29 mouse cellular contexts compared by ENCODE assay signal in the genomic region with DNA sequence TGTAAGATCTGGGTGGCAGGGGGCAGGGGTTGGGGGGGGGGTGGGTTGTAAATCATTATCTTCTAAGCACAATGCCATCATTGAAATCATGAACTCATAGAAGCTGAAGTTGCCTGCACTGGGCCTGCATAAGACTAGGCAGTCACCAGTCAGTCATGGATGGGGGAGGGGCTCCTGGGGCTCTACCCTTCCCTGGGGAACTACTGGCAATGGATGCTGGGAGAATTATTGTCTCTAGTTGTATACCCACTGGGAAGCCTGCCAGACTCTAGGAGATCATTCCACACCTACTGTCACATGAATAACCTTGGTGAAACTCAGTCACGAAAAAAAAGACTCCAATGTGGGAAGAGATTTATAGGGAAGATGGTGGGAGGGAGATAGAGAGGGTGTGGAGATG.
DNase-seq lines count a peak whose midpoint lies in the region; ATAC-seq and TF ChIP-seq lines count a peak whose summit lies in the region.
"Had no signal": no experiment of that assay in that cellular context is flagged by ENCODE, and none has a peak within 500 bp of the region (broad histone marks: within the 10 kb centered on the region; RNA-seq: fewer than 3 reads in every experiment).

No protein-coding gene starts in this region.

- no peaks in the 10 kb centered on the region for H3K9me3 ChIP-seq in embryonic facial prominence, embryonic 14.5 days (ENCODE audit: control insufficient read depth, low read length)
- H3K9me3 ChIP-seq in embryonic facial prominence, embryonic 10.5 days = no peaks in the 10 kb centered on the region
- no peaks in the 10 kb centered on the region for H3K9me3 ChIP-seq in heart, embryonic 15.5 days (replicated peaks)
- no peaks in the 10 kb centered on the region for H3K9me3 ChIP-seq in lung, embryonic 14.5 days (ENCODE audit: low read depth, low read length)
- no peaks in the 10 kb centered on the region for H3K9me3 ChIP-seq in stomach, postnatal 0 days (ENCODE audit: control insufficient read depth, low read length)
- H3K9me3 ChIP-seq: hindbrain, embryonic 12.5 days; intestine, embryonic 15.5 days; liver, embryonic 12.5 days; midbrain, embryonic 15.5 days; stomach, embryonic 15.5 days had no signal

- no peak overlapping the region for H3K9ac ChIP-seq in embryonic facial prominence, embryonic 14.5 days (ENCODE audit: low read depth, low read length)
- H3K9ac ChIP-seq in heart, embryonic 15.5 days = no peak overlapping the region
- H3K9ac ChIP-seq in lung, embryonic 14.5 days = no peak overlapping the region
- H3K9ac ChIP-seq in stomach, postnatal 0 days (ENCODE audit: low read length) = no peak overlapping the region
- H3K9ac ChIP-seq: hindbrain, embryonic 12.5 days; intestine, embryonic 15.5 days; liver, embryonic 12.5 days; liver, postnatal 0 days; midbrain, embryonic 15.5 days; stomach, embryonic 15.5 days had no signal

- no peak overlapping the region for H3K4me3 ChIP-seq in embryonic facial prominence, embryonic 14.5 days (ENCODE audit: low read depth, low read length)
- no peak overlapping the region for H3K4me3 ChIP-seq in embryonic facial prominence, embryonic 10.5 days
- H3K4me3 ChIP-seq in heart, embryonic 15.5 days = no peak overlapping the region
- no peak overlapping the region for H3K4me3 ChIP-seq in lung, embryonic 14.5 days (ENCODE audit: low read depth, low read length)
- H3K4me3 ChIP-seq in stomach, postnatal 0 days (ENCODE audit: low read depth, low read length) = no peak overlapping the region
- H3K4me3 ChIP-seq: gastrocnemius, adult 2 months; hindbrain, embryonic 12.5 days; intestine, embryonic 15.5 days; layer of hippocampus, adult 2 months; left cerebral cortex, adult 2 months; liver, embryonic 12.5 days; midbrain, embryonic 15.5 days; stomach, embryonic 15.5 days had no signal

- WGBS in embryonic facial prominence, embryonic 14.5 days = 70% methylated on average over 1 of the region's 1 CpGs
- 90% methylated on average over 1 of the region's 1 CpGs for WGBS in embryonic facial prominence, embryonic 10.5 days
- WGBS in heart, embryonic 15.5 days = 28% methylated on average over 1 of the region's 1 CpGs
- 26% methylated on average over 1 of the region's 1 CpGs for WGBS in lung, embryonic 14.5 days
- WGBS in stomach, postnatal 0 days = 67% methylated on average over 1 of the region's 1 CpGs

- no peaks in the 10 kb centered on the region for H3K27me3 ChIP-seq in embryonic facial prominence, embryonic 14.5 days (replicated peaks; ENCODE audit: control insufficient read depth, insufficient read depth, low read length)
- H3K27me3 ChIP-seq in embryonic facial prominence, embryonic 10.5 days (replicated peaks; ENCODE audit: low read depth, poor library complexity, severe bottlenecking) = no peaks in the 10 kb centered on the region
- no peaks in the 10 kb centered on the region for H3K27me3 ChIP-seq in heart, embryonic 15.5 days
- H3K27me3 ChIP-seq in lung, embryonic 14.5 days (ENCODE audit: insufficient read depth, low read length) = no peaks in the 10 kb centered on the region
- peaks cover 3% of the 10 kb centered on the region for H3K27me3 ChIP-seq in Patski
- H3K27me3 ChIP-seq in stomach, postnatal 0 days (ENCODE audit: control insufficient read depth, insufficient read depth, low read length) = no peaks in the 10 kb centered on the region
- H3K27me3 ChIP-seq: hindbrain, embryonic 12.5 days; intestine, embryonic 15.5 days; liver, embryonic 12.5 days; midbrain, embryonic 15.5 days; stomach, embryonic 15.5 days had no signal

- peak; percentile 36 for DNase-seq in embryonic facial prominence, embryonic 14.5 days (ENCODE audit: low spot score)
- no peak for DNase-seq in embryonic facial prominence, embryonic 10.5 days (ENCODE audit: low spot score)
- DNase-seq in heart, adult 11 months = no peak
- peak; percentile 50 for DNase-seq in lung, embryonic 14.5 days
- no peak for DNase-seq in lung, postnatal 14 days
- DNase-seq in Patski (ENCODE audit: low read depth, low spot score) = peak; percentile 6
- no peak for DNase-seq in stomach, postnatal 0 days (ENCODE audit: low spot score)
- DNase-seq: adrenal gland, postnatal 14 days; cerebellum, adult 2 months; cerebellum, postnatal 25 days; gastrocnemius, adult 2 months; kidney, adult 2 months; kidney, postnatal 36 days; liver, postnatal 0 days; right cerebral cortex, postnatal 25 days; thymus, postnatal 14 days had no signal

- TF ChIP-seq CTCF in lung, embryonic 14.5 days (IDR thresholded peaks at IDR 0.05; ENCODE audit: low read depth) = no peak
- TF ChIP-seq CTCF in Patski (IDR thresholded peaks at IDR 0.05) = no peak
- TF ChIP-seq CTCF in stomach, postnatal 0 days (IDR thresholded peaks at IDR 0.05; ENCODE audit: low read depth) = no peak

- no peak overlapping the region for H3K27ac ChIP-seq in embryonic facial prominence, embryonic 14.5 days (replicated peaks; ENCODE audit: low read depth, low read length)
- H3K27ac ChIP-seq in embryonic facial prominence, embryonic 10.5 days (replicated peaks) = no peak overlapping the region
- H3K27ac ChIP-seq in heart, embryonic 15.5 days = peak overlapping the region; percentile 26; the same call in 1 of the 2 replicates
- H3K27ac ChIP-seq in lung, embryonic 14.5 days (ENCODE audit: low read depth) = no peak overlapping the region
- no peak overlapping the region for H3K27ac ChIP-seq in stomach, postnatal 0 days (replicated peaks)
- H3K27ac ChIP-seq: gastrocnemius, adult 2 months; hindbrain, embryonic 12.5 days; hindbrain, postnatal 0 days; intestine, embryonic 15.5 days; layer of hippocampus, adult 2 months; left cerebral cortex, adult 2 months; liver, embryonic 12.5 days; macrophage; midbrain, embryonic 15.5 days; stomach, embryonic 15.5 days had no signal

- no peaks in the 10 kb centered on the region for H3K4me1 ChIP-seq in embryonic facial prominence, embryonic 14.5 days (ENCODE audit: control insufficient read depth, insufficient read depth, low read length)
- peaks cover 5% of the 10 kb centered on the region for H3K4me1 ChIP-seq in embryonic facial prominence, embryonic 10.5 days
- H3K4me1 ChIP-seq in heart, embryonic 15.5 days (replicated peaks) = no peaks in the 10 kb centered on the region; the same call in 1 of the 2 replicates
- H3K4me1 ChIP-seq in lung, embryonic 14.5 days (ENCODE audit: insufficient read depth) = no peaks in the 10 kb centered on the region
- no peaks in the 10 kb centered on the region for H3K4me1 ChIP-seq in stomach, postnatal 0 days (replicated peaks; ENCODE audit: control insufficient read depth, insufficient read depth)
- H3K4me1 ChIP-seq: intestine, embryonic 15.5 days; liver, embryonic 12.5 days; midbrain, embryonic 15.5 days; stomach, embryonic 15.5 days had no signal

- CTCF ChIA-PET in Patski (lab: Charles Lee) = no interaction called here

- H3K4me2 ChIP-seq in embryonic facial prominence, embryonic 14.5 days (ENCODE audit: low read depth, low read length) = no peak overlapping the region
- no peak overlapping the region for H3K4me2 ChIP-seq in heart, embryonic 15.5 days
- H3K4me2 ChIP-seq in lung, embryonic 14.5 days = no peak overlapping the region
- H3K4me2 ChIP-seq in stomach, postnatal 0 days (replicated peaks; ENCODE audit: low read depth) = no peak overlapping the region
- H3K4me2 ChIP-seq: hindbrain, embryonic 12.5 days; intestine, embryonic 15.5 days; liver, embryonic 12.5 days; midbrain, embryonic 15.5 days; stomach, embryonic 15.5 days had no signal

- no peak for TF ChIP-seq EP300 in stomach, postnatal 0 days (optimal IDR thresholded peaks at IDR 0.05)

- POLR2A ChIA-PET in Patski (lab: Charles Lee) = no interaction called here

- no peaks in the 10 kb centered on the region for H3K36me3 ChIP-seq in embryonic facial prominence, embryonic 14.5 days (ENCODE audit: control insufficient read depth, insufficient read depth, low read length)
- no peaks in the 10 kb centered on the region for H3K36me3 ChIP-seq in embryonic facial prominence, embryonic 10.5 days (replicated peaks)
- H3K36me3 ChIP-seq in heart, embryonic 15.5 days = no peaks in the 10 kb centered on the region
- H3K36me3 ChIP-seq in lung, embryonic 14.5 days (ENCODE audit: insufficient read depth) = no peaks in the 10 kb centered on the region
- no peaks in the 10 kb centered on the region for H3K36me3 ChIP-seq in stomach, postnatal 0 days (ENCODE audit: control insufficient read depth, insufficient read depth, low read length)
- H3K36me3 ChIP-seq: G1E; hindbrain, embryonic 12.5 days; intestine, embryonic 15.5 days; liver, embryonic 12.5 days; midbrain, embryonic 15.5 days; stomach, embryonic 15.5 days had no signal

- ATAC-seq in embryonic facial prominence, embryonic 14.5 days (ENCODE audit: low read depth) = no peak
- ATAC-seq in heart, embryonic 15.5 days (replicated peaks; ENCODE audit: insufficient number of reproducible peaks, insufficient read depth, low FRiP score, low read depth) = peak; percentile 84; the same call in 1 of the 2 replicates
- no peak for ATAC-seq in lung, embryonic 14.5 days (ENCODE audit: insufficient read depth)
- no peak for ATAC-seq in Patski
- ATAC-seq in stomach, postnatal 0 days (ENCODE audit: low FRiP score, low TSS enrichment) = no peak
- ATAC-seq: forebrain, embryonic 16.5 days; hindbrain, postnatal 0 days; intestine, embryonic 15.5 days; liver, embryonic 12.5 days; liver, postnatal 0 days; lung, postnatal 0 days; midbrain, embryonic 15.5 days had no signal

- in situ Hi-C loops in Patski (cut with MboI; ENCODE audit: low pct_unique_long_range_greater_than_20kb) = no loop called here

Comparison
In these comparisons a context has a peak if more than half of its experiments do, and no peak if none do; other contexts are left out.
1. DNase-seq: peak in embryonic facial prominence, embryonic 14.5 days (single experiment), lung, embryonic 14.5 days (single experiment) and Patski (single experiment); none in embryonic facial prominence, embryonic 10.5 days (single experiment), heart, adult 11 months (single experiment), lung, postnatal 14 days (single experiment) and stomach, postnatal 0 days (single experiment).